20 mouse cellular contexts compared by ENCODE assay signal in genomic region chr5:117827366-117827765, GRCm38 (mm10). TPM values are rescaled to one million over a fixed set of nuclear protein-coding genes. Genes with fewer than 3 reads are reported as not detected.
A peak's percentile ranks its signal among the peaks of the same experiment; 100 is the strongest.
DNase-seq lines count a peak whose midpoint lies in the region; TF ChIP-seq lines count a peak whose summit lies in the region.
"Had no signal": no experiment of that assay in that cellular context is flagged by ENCODE, and none has a peak within 500 bp of the region (broad histone marks: within the 10 kb centered on the region; RNA-seq: fewer than 3 reads in every experiment).

No protein-coding gene starts in this region.

- intact Hi-C loops in gastrocnemius, adult 2 months (cut with DNase I) = no loop called here
- intact Hi-C loops in gastrocnemius, postnatal 14 days (cut with DNase I; ENCODE audit: low total_unique reads) = no loop called here

- peak; percentile 22 for DNase-seq in adrenal gland, postnatal 14 days
- no peak for DNase-seq in adrenal gland, adult 18-20 months (ENCODE audit: low spot score in 2 of 2)
- DNase-seq in gastrocnemius, adult 2 months = peak; percentile 66
- DNase-seq in gastrocnemius, postnatal 14 days = no peak
- peak; percentile 7 for DNase-seq in kidney, adult 11 months
- DNase-seq in kidney, adult 8-10 months = no peak
- no peak for DNase-seq in thymus, adult 18-20 months
- DNase-seq: adrenal gland, adult 2 months; adrenal gland, postnatal 10 days; adrenal gland, postnatal 36 days; B cell, adult 2 months; cerebellum, adult 11-12 months; cerebellum, adult 2 months; cerebellum, adult 9-10 months; cerebellum, postnatal 10 days; cerebellum, postnatal 25 days had no signal

- H3K4me3 ChIP-seq in gastrocnemius, adult 2 months = no peak overlapping the region
- H3K4me3 ChIP-seq: embryonic facial prominence, embryonic 10.5 days; embryonic facial prominence, embryonic 12.5 days; forebrain, embryonic 13.5 days; forebrain, embryonic 15.5 days had no signal

- no peak for TF ChIP-seq CTCF in gastrocnemius, adult 2 months (IDR thresholded peaks at IDR 0.05)

- peak overlapping the region; percentile 57 for H3K27ac ChIP-seq in gastrocnemius, adult 2 months
- H3K27ac ChIP-seq: embryonic facial prominence, embryonic 10.5 days; embryonic facial prominence, embryonic 12.5 days; forebrain, embryonic 13.5 days; forebrain, embryonic 15.5 days had no signal

RNA-seq across cellular contexts. Expression of gene Nos1, which starts 46.5 kb away (rescaled TPM):
- 0.30 and 0.53 TPM in 2 replicates for total RNA-seq in adrenal gland, postnatal 14 days (2021)
- under 1 TPM; 0.74 to 0.76 TPM for total RNA-seq in adrenal gland, adult 18-20 months (2021)
- 10 to 100 TPM; 50.9 to 64.4 TPM for total RNA-seq in gastrocnemius, adult 2 months (2021)
- 1 to 10 TPM; 5.7 to 7.0 TPM for total RNA-seq in gastrocnemius, postnatal 14 days (2021)

Comparison
In these comparisons a context has a peak if more than half of its experiments do, and no peak if none do; other contexts are left out.
1. DNase-seq: peak in adrenal gland, postnatal 14 days (single experiment), gastrocnemius, adult 2 months (single experiment) and kidney, adult 11 months (single experiment); none in adrenal gland, adult 18-20 months (0 of 2), gastrocnemius, postnatal 14 days (single experiment), kidney, adult 8-10 months (0 of 2) and thymus, adult 18-20 months (0 of 2).
2. RNA of gene Nos1, which starts 46.5 kb away (total RNA-seq): 50.9 to 64.4 TPM in gastrocnemius, adult 2 months; 5.7 to 7.0 TPM in gastrocnemius, postnatal 14 days, 0.74 to 0.76 TPM in adrenal gland, adult 18-20 months and 0.30 to 0.53 TPM in adrenal gland, postnatal 14 days; every median in the first group is over 4 times any median in the second.